Mouse (Mus musculus) lung, adult 2 months (tissue): ENCODE results near the gene Ftsj1.

ENCODE experiments used
- CTCF ChIP-seq: fragments of 200-500 bp; IDR thresholded peaks from 2 replicates; pipeline ENCODE4 v1.5.1; 2011; ENCODE audit warnings: mild to moderate bottlenecking, low read length, control low read depth; ENCODE audit not compliant: insufficient read depth
- POLR2A ChIP-seq: fragments of 200-500 bp; IDR thresholded peaks from 2 replicates; pipeline ENCODE4 v1.6.1; 2011; ENCODE audit warnings: low read depth, mild to moderate bottlenecking, control low read depth, low read length, borderline replicate concordance; ENCODE audit errors: extremely low read depth

- TF ChIP-seq CTCF (no peak), POLR2A (no peak)
Observed at GRCm38 (mm10) chrX:8247680-8248079, 4.5 kb downstream of the Ftsj1 start.
